Mouse (Mus musculus) heart, embryonic 14.5 days (tissue): ENCODE measurements around the gene Tmem255b. TPM values are rescaled to one million over a fixed set of nuclear protein-coding genes. Genes with fewer than 3 reads are reported as not detected.
A peak's percentile ranks its signal among the peaks of the same experiment; 100 is the strongest.

Source experiments
- ATAC-seq: fragments of 200-750 bp; cut with Nextera tagmentation; 2 replicates; pipeline ENCODE4 v1.8.0; 2017; ENCODE audit warnings: low read depth, moderate TSS enrichment; ENCODE audit not compliant: insufficient number of reproducible peaks, insufficient read depth, low FRiP score
- H3K27ac ChIP-seq, 2 experiments: fragments of 200-500 bp in 1 of 2; fragments of 300-500 bp in 1 of 2; sonication (generic) in 1 of 2; replicated peaks in 1 of 2; 2 replicates each; pipeline ENCODE4 v1.5.1; 2012 to 2014; ENCODE audit warnings: low read depth in 2 of 2, low read length in 2 of 2, control low read depth in 1 of 2, mild to moderate bottlenecking in 1 of 2, mixed read lengths in 1 of 2; ENCODE audit not compliant: control insufficient read depth in 1 of 2, insufficient read depth in 1 of 2
- H3K27me3 ChIP-seq: fragments of 300-500 bp; sonication (generic); 2 replicates; pipeline ENCODE4 v1.6.1; 2014; ENCODE audit warnings: mild to moderate bottlenecking, low read length, control low read depth; ENCODE audit not compliant: control insufficient read depth, insufficient read depth
- H3K36me3 ChIP-seq: fragments of 300-500 bp; sonication (generic); 2 replicates; pipeline ENCODE4 v1.6.1; 2014; ENCODE audit warnings: mild to moderate bottlenecking, control low read depth, low read length, mixed read lengths; ENCODE audit not compliant: control insufficient read depth, insufficient read depth
- H3K4me1 ChIP-seq, 2 experiments: fragments of 200-500 bp in 1 of 2; fragments of 300-500 bp in 1 of 2; sonication (generic) in 1 of 2; 2 replicates each; pipeline ENCODE4 v1.6.1; 2012 to 2014; ENCODE audit warnings: low read length in 2 of 2, control low read depth in 1 of 2, mixed read lengths in 1 of 2; ENCODE audit not compliant: control insufficient read depth in 2 of 2, insufficient read depth in 2 of 2
- H3K4me2 ChIP-seq: fragments of 300-500 bp; sonication (generic); 2 replicates; pipeline ENCODE4 v1.6.1; 2014; ENCODE audit warnings: mild to moderate bottlenecking, low read length
- H3K4me3 ChIP-seq, 2 experiments: fragments of 200-500 bp in 1 of 2; fragments of 300-500 bp in 1 of 2; sonication (generic) in 1 of 2; 2 replicates each; pipeline ENCODE4 v1.5.1; 2012 to 2014; ENCODE audit warnings: low read length in 2 of 2, mild to moderate bottlenecking in 2 of 2, control low read depth in 1 of 2, low read depth in 1 of 2, moderate library complexity in 1 of 2; ENCODE audit not compliant: control insufficient read depth in 1 of 2, insufficient read depth in 1 of 2
- H3K9ac ChIP-seq: fragments of 300-500 bp; sonication (generic); 2 replicates; pipeline ENCODE4 v1.6.1; 2014; ENCODE audit warnings: mild to moderate bottlenecking, low read length
- H3K9me3 ChIP-seq: fragments of 300-500 bp; sonication (generic); 2 replicates; pipeline ENCODE4 v1.6.1; 2016; ENCODE audit warnings: low read length, control low read depth; ENCODE audit not compliant: control insufficient read depth
- WGBS: fragments of 180-500 bp; shearing (Covaris S2); extraction: QIAGEN DNeasy Blood & Tissue Kit; methylation state at CpG from one replicate; pipeline ENCODE4 v1.1.7; 2014; 5-methylcytosine and 5-hydroxymethylcytosine counted together
- polyA plus RNA-seq: library from polyadenylated mRNA; unstranded; fragments of >200 nt; fragmentation: Nextera tagmentation; extraction: Ambion mirVana; gene quantifications from 2 replicates; pipeline ENCODE4 v1.2.1, GENCODE M21; 2014

Gene Tmem255b
- polyA plus RNA-seq, 1 experiment from 2014 or later = 0.97 TPM

- WGBS = 83% methylated on average over 6 of the region's 6 CpGs
- Histone ChIP-seq H3K4me2 (no peak overlapping the region), H3K9me3 (no peaks in the 10 kb centered on the region), H3K36me3 (no peaks in the 10 kb centered on the region), H3K9ac (no peak overlapping the region), H3K4me3 (no peak overlapping the region), H3K4me1 (no peaks in the 10 kb centered on the region), H3K27ac (no peak overlapping the region), H3K27me3 (no peaks in the 10 kb centered on the region)
- no peak for ATAC-seq
Measured at GRCm38 (mm10) chr8:13446456-13446855, 11.5 kb downstream of the Tmem255b start.

- Histone ChIP-seq H3K36me3 (no peaks in the 10 kb centered on the region), H3K4me1 (no peaks in the 10 kb centered on the region), H3K27ac (no peak overlapping the region), H3K9ac (no peak overlapping the region), H3K9me3 (no peaks in the 10 kb centered on the region), H3K4me2 (no peak overlapping the region), H3K27me3 (no peaks in the 10 kb centered on the region), H3K4me3 (no peak overlapping the region)
- WGBS = 42% methylated on average over 4 of the region's 4 CpGs
- peak; percentile 24; the same call in 1 of the 2 replicates for ATAC-seq
Measured at GRCm38 (mm10) chr8:13448145-13448544, 13.2 kb downstream of the Tmem255b start.

GRCm38 (mm10) chr8:13451747-13452277, 16.8 kb downstream of the Tmem255b start:
- Histone ChIP-seq H3K27me3 (no peaks in the 10 kb centered on the region), H3K9me3 (no peaks in the 10 kb centered on the region), H3K9ac (no peak overlapping the region), H3K27ac (no peak overlapping the region), H3K4me2 (no peak overlapping the region), H3K4me3 (no peak overlapping the region), H3K36me3 (no peaks in the 10 kb centered on the region), H3K4me1 (no peaks in the 10 kb centered on the region)
- ATAC-seq = no peak
- WGBS = 58% methylated on average over 6 of the region's 6 CpGs

GRCm38 (mm10) chr8:13454341-13455113, 19.5 kb downstream of the Tmem255b start:
- Histone ChIP-seq H3K27me3 (no peaks in the 10 kb centered on the region; the same call in 1 of the 2 replicates), H3K4me1 (no peaks in the 10 kb centered on the region), H3K9ac (no peak overlapping the region), H3K36me3 (no peaks in the 10 kb centered on the region), H3K4me2 (no peak overlapping the region), H3K27ac (no peak overlapping the region), H3K9me3 (no peaks in the 10 kb centered on the region), H3K4me3 (no peak overlapping the region)
- WGBS = 70% methylated on average over 8 of the region's 8 CpGs
- ATAC-seq = no peak

- no peak overlapping the region for H3K4me2 ChIP-seq
- H3K9ac ChIP-seq = no peak overlapping the region
- H3K36me3 ChIP-seq = no peaks in the 10 kb centered on the region
- H3K9me3 ChIP-seq = no peaks in the 10 kb centered on the region
- no peaks in the 10 kb centered on the region; the same call in 1 of the 2 replicates for H3K27me3 ChIP-seq
- H3K27ac ChIP-seq = no peak overlapping the region
- H3K4me3 ChIP-seq = no peak overlapping the region
- no peaks in the 10 kb centered on the region for H3K4me1 ChIP-seq
- 33% methylated on average over 2 of the region's 2 CpGs for WGBS
- ATAC-seq = no peak
Measured at GRCm38 (mm10) chr8:13455295-13455694, 20.3 kb downstream of the Tmem255b start.

- Histone ChIP-seq H3K36me3 (peaks cover 10% of the 10 kb centered on the region; the same call in 1 of the 2 replicates), H3K4me3 (no peak overlapping the region), H3K4me2 (no peak overlapping the region), H3K27ac (no peak overlapping the region), H3K27me3 (no peaks in the 10 kb centered on the region; the same call in 1 of the 2 replicates), H3K9ac (no peak overlapping the region), H3K9me3 (no peaks in the 10 kb centered on the region), H3K4me1 (peaks cover 0 to 2% of the 10 kb centered on the region in 2 experiments; a peak in 1 of 4 replicates)
- 85% methylated on average over 4 of the region's 4 CpGs for WGBS
- ATAC-seq = no peak
Measured at GRCm38 (mm10) chr8:13459431-13459830, 24.4 kb downstream of the Tmem255b start.

- peaks cover 28% of the 10 kb centered on the region for H3K36me3 ChIP-seq
- peaks cover 0 to 2% of the 10 kb centered on the region in 2 experiments; a peak in 1 of 4 replicates for H3K4me1 ChIP-seq
- H3K4me3 ChIP-seq = no peak overlapping the region
- H3K4me2 ChIP-seq = no peak overlapping the region
- no peak overlapping the region for H3K9ac ChIP-seq
- H3K9me3 ChIP-seq = no peaks in the 10 kb centered on the region
- WGBS = 81% methylated on average over 17 of the region's 17 CpGs
- H3K27me3 ChIP-seq = no peaks in the 10 kb centered on the region; the same call in 1 of the 2 replicates
- H3K27ac ChIP-seq = no peak overlapping the region
- no peak for ATAC-seq
Measured at GRCm38 (mm10) chr8:13461085-13461765, 26.2 kb downstream of the Tmem255b start.
